Mouse (Mus musculus): ENCODE data around the gene Traf1. TPM values are rescaled to one million over a fixed set of nuclear protein-coding genes. Genes with fewer than 3 reads are reported as not detected.

The Traf1 gene
- total and polyA plus RNA-seq, 2 experiments from 2014 or later: 2.6 to 3.9 TPM

DNA sequence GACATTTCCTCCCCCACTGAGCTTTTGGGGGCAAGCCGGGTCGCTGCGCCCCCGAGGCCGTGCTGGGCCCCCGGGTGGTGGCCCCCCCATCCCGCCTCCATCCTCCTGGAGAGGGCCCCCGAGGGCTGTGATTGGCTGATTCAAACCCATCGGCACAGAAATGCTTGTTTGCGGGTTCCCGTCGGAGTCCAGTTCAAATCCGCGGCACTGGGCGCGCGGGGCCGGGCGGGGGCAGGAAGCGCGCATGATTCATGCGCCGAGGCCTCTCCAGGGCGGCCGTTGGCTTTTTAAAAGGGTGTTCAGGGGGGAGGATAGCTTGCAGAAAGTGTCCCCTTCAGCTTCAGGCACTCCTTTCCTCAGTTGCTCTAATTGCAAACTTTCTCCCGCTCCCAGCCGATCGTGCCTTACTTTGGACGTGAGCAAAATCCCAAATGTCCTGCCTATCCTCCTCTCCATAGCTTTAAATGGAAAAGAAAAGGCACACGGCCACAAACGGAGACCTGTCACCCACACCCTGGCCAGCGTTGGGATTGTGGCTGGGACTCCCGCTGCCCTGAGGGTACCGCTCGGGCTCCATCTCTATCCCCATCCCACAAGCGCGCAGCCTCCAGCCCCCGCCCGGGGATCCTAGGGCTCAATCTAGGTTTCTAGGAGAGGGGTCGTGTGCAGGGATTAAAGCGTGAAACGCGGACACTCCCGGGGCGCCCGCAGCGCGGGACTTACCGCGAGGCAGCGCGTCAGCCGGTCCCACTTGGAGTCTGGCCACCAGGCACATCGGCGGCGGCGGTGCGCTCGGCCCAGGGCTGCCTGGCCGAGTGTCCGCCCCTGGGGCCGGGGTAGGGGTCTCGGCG, 48.1 kb downstream of the Traf1 start, which contains the start of gene Phf19:
Phf19 (minus strand) TSS at position 809 of the 851 bp plus-strand sequence.
- Histone ChIP-seq H3K27me3 (ENCODE audit: insufficient read depth, low read length) (no peaks in the 10 kb centered on the region), H3K9me3 (ENCODE audit: low read length) (no peaks in the 10 kb centered on the region), H3K4me2 (ENCODE audit: low read depth, low read length) (peak within 1 kb of the TSS; percentile 92), H3K36me3 (ENCODE audit: insufficient read depth, low read length) (no peaks in the 10 kb centered on the region), H3K9ac (replicated peaks; ENCODE audit: low read length) (peak within 1 kb of the TSS; percentile 57), H3K27ac (no peak within 1 kb of the TSS), H3K4me1 (ENCODE audit: insufficient read depth, low read length) (0 out of 2 replicates have a peak, but pooled peaks cover 7% of the 10 kb centered on the region), H3K4me3 (ENCODE audit: low read length) (peak within 1 kb of the TSS; percentile 60)
- TF ChIP-seq CTCF (IDR thresholded peaks at IDR 0.05; ENCODE audit: low read depth): no peak
- under 1% methylated on average over 47 of the region's 64 CpGs for WGBS
- DNase-seq (ENCODE audit: low spot score) (peak; percentile 31), ATAC-seq (peak; percentile 52)

DNA sequence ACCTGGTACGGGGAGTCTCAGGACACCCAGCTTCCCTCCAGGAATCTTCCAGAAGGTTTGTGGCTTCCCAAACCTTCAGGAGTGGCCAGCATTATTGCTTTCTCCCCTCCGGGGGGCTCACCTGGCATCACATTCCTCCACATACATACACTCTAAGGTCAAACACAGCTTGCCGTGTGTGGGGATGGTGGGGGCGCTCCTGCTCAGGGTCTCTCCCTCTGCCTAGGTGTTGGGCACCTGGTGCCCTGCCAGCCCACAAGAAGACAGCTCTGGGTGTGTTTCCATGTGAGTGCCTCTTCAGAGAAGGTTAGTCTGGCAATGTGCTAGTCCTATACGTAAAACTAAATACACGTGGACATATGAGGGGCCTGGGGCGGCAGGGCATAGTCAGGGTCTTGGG, 49.0 kb downstream of the Traf1 start:
- Histone ChIP-seq H3K36me3 (ENCODE audit: insufficient read depth, low read length) (no peaks in the 10 kb centered on the region), H3K4me2 (ENCODE audit: low read depth, low read length) (peak overlapping the region; percentile 92), H3K27ac (no peak overlapping the region), H3K27me3 (ENCODE audit: insufficient read depth, low read length) (no peaks in the 10 kb centered on the region), H3K9ac (replicated peaks; ENCODE audit: low read length) (no peak overlapping the region), H3K4me3 (ENCODE audit: low read length) (peak overlapping the region; percentile 60; the same call in 1 of the 2 replicates), H3K9me3 (ENCODE audit: low read length) (no peaks in the 10 kb centered on the region), H3K4me1 (ENCODE audit: insufficient read depth, low read length) (0 out of 2 replicates have a peak, but pooled peaks cover 7% of the 10 kb centered on the region)
- no peak for TF ChIP-seq CTCF (IDR thresholded peaks at IDR 0.05; ENCODE audit: low read depth)
- WGBS: 48% methylated on average over 7 of the region's 7 CpGs
- DNase-seq (ENCODE audit: low spot score): no peak
- ATAC-seq: no peak

DNA sequence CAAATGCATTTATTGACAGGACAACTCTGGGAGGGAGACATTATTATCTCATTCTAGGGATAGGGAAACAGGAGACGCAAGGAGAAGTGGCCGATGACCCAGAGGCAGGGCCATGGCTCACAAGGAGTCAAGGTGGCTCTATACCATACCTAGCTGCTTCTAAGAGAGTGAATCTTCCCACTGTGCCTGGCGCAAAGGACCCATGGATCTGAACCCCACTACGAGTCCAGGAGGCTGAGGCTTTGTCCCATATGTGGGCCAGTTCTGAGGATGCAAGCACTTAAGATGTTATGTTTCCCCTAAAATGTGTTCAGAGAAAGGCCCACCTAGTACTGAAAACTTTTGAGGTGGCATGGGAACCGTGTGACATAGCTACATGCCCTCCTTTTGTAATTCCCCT, 49.7 kb downstream of the Traf1 start:
- no peak for TF ChIP-seq CTCF (IDR thresholded peaks at IDR 0.05; ENCODE audit: low read depth)
- H3K27ac ChIP-seq: no peak overlapping the region
- DNase-seq (ENCODE audit: low spot score) (no peak), ATAC-seq (no peak)
- no peak overlapping the region for H3K4me2 ChIP-seq (ENCODE audit: low read depth, low read length)
- H3K9me3 ChIP-seq (ENCODE audit: low read length): no peaks in the 10 kb centered on the region
- no peaks in the 10 kb centered on the region for H3K27me3 ChIP-seq (ENCODE audit: insufficient read depth, low read length)
- H3K36me3 ChIP-seq (ENCODE audit: insufficient read depth, low read length): no peaks in the 10 kb centered on the region
- H3K4me1 ChIP-seq (ENCODE audit: insufficient read depth, low read length): 0 out of 2 replicates have a peak, but pooled peaks cover 7% of the 10 kb centered on the region
- WGBS: 84% methylated on average over 5 of the region's 5 CpGs
- no peak overlapping the region for H3K9ac ChIP-seq (replicated peaks; ENCODE audit: low read length)
- H3K4me3 ChIP-seq (ENCODE audit: low read length): no peak overlapping the region

DNA sequence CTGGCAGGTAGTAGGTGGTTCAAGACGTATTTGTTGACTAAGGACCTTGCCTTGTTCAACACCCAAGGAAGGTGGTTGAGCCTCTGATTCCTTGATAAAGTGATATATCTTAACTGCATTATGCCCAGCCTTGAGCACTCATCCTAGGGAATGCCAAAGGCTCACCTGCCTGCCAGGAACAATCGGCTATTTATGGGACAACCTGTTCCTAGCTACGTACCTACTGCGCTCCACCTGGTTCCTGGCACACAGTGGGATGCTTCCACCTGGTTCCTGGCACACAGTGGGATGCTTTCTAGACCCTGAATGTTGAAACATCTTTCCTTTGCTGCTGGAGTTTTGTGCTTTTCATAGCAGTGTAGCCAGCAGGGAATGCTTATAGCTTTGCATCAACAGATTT, 51.9 kb downstream of the Traf1 start:
- WGBS: 91% methylated on average over 4 of the region's 4 CpGs
- DNase-seq (ENCODE audit: low spot score) (no peak), ATAC-seq (no peak)
- no peak for TF ChIP-seq CTCF (IDR thresholded peaks at IDR 0.05; ENCODE audit: low read depth)
- no peak overlapping the region for H3K9ac ChIP-seq (replicated peaks; ENCODE audit: low read length)
- H3K36me3 ChIP-seq (ENCODE audit: insufficient read depth, low read length): no peaks in the 10 kb centered on the region
- H3K4me1 ChIP-seq (ENCODE audit: insufficient read depth, low read length): 0 out of 2 replicates have a peak, but pooled peaks cover 7% of the 10 kb centered on the region
- H3K9me3 ChIP-seq (ENCODE audit: low read length): no peaks in the 10 kb centered on the region
- H3K27me3 ChIP-seq (ENCODE audit: insufficient read depth, low read length): no peaks in the 10 kb centered on the region
- no peak overlapping the region for H3K4me2 ChIP-seq (ENCODE audit: low read depth, low read length)
- H3K27ac ChIP-seq: no peak overlapping the region
- no peak overlapping the region for H3K4me3 ChIP-seq (ENCODE audit: low read length)

DNA sequence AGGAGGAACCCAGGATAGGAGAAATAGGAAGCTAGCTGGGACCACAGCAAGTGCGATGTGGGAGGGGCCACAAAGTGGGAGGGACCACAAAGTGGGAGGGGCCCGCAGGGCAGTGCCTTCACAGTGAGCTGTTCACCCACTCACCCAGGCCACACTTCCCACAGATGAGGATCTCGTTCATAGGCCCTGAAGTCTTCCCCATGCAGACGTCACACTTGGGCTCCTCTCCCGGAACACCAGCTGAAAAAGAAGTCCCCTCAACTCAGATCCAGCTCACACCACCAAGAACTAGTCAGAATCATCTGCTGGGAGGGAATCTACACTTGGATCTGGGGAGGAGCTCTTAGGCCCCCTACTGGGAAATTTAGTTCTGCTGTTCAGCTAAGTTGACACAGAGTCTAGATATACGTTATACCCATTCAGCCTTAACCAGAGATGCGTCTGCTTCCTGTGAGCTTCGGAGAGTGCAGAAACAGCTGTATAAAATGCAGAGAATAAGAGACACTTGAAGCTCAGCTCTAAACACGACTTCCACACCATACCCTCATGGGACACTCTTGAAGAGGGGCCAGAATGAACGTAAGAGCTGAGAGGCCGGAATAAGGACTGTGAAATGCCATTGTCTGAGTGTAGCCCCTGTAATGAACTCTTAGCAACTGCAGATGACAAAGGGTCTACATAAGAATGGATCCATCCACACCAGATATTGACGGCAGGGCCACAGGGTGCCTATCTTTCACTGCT, 54.5 kb downstream of the Traf1 start:
- no peak for TF ChIP-seq CTCF (IDR thresholded peaks at IDR 0.05; ENCODE audit: low read depth)
- no peak for DNase-seq (ENCODE audit: low spot score)
- Histone ChIP-seq H3K9me3 (ENCODE audit: low read length) (no peaks in the 10 kb centered on the region), H3K27ac (no peak overlapping the region), H3K9ac (replicated peaks; ENCODE audit: low read length) (no peak overlapping the region), H3K27me3 (ENCODE audit: insufficient read depth, low read length) (no peaks in the 10 kb centered on the region), H3K4me1 (ENCODE audit: insufficient read depth, low read length) (peaks cover 7% of the 10 kb centered on the region; the same call in 1 of the 2 replicates), H3K4me3 (ENCODE audit: low read length) (no peak overlapping the region), H3K36me3 (ENCODE audit: insufficient read depth, low read length) (no peaks in the 10 kb centered on the region), H3K4me2 (ENCODE audit: low read depth, low read length) (no peak overlapping the region)
- 43% methylated on average over 12 of the region's 12 CpGs for WGBS
- no peak for ATAC-seq

DNA sequence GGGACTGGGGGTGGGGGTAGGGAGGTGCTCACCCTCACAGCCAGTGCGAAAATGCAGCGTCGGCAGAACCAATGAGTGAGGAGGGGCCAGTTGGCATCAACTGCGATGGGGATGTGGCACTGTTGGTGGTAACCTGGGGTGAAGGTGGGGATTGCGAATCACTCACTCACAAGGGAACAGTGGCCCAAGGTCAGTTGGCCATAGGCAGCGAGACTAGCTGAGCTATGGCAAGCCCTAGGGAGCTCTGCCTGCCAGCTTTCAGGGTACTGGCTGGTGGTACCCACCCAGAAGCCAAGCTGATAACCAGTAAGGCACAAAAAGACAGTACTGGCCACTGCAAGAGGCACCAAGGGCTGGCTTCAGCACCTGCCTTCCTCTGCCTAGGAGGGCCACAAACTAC, 55.1 kb downstream of the Traf1 start:
- Histone ChIP-seq H3K9ac (replicated peaks; ENCODE audit: low read length) (no peak overlapping the region), H3K36me3 (ENCODE audit: insufficient read depth, low read length) (no peaks in the 10 kb centered on the region), H3K27ac (no peak overlapping the region), H3K27me3 (ENCODE audit: insufficient read depth, low read length) (no peaks in the 10 kb centered on the region), H3K4me3 (ENCODE audit: low read length) (no peak overlapping the region), H3K4me1 (ENCODE audit: insufficient read depth, low read length) (peaks cover 7% of the 10 kb centered on the region; the same call in 1 of the 2 replicates), H3K4me2 (ENCODE audit: low read depth, low read length) (no peak overlapping the region), H3K9me3 (ENCODE audit: low read length) (no peaks in the 10 kb centered on the region)
- WGBS: 71% methylated on average over 6 of the region's 6 CpGs
- DNase-seq (ENCODE audit: low spot score) (no peak), ATAC-seq (no peak)
- no peak for TF ChIP-seq CTCF (IDR thresholded peaks at IDR 0.05; ENCODE audit: low read depth)
